Mouse (Mus musculus) forebrain, postnatal 0 days (tissue): Measurements from ENCODE around the gene Tekt5. TPM values are rescaled to one million over a fixed set of nuclear protein-coding genes. Genes with fewer than 3 reads are reported as not detected.
A peak's percentile ranks its signal among the peaks of the same experiment; 100 is the strongest.

Experiments
- ATAC-seq: fragments of 200-750 bp; cut with Nextera tagmentation; 2 replicates; pipeline ENCODE4 v1.8.0; 2017; ENCODE audit warnings: mild to moderate bottlenecking, moderate library complexity
- DNase-seq: peaks from one replicate; pipeline ENCODE4 v3.0.0-alpha.2; 2015
- H3K27ac ChIP-seq: fragments of 300-500 bp; sonication (generic); 2 replicates; pipeline ENCODE4 v1.5.1; 2014; ENCODE audit warnings: low read depth, mild to moderate bottlenecking, antibody characterized with exemption, low read length, moderate library complexity, mixed read lengths
- H3K27me3 ChIP-seq: fragments of 300-500 bp; sonication (generic); 2 replicates; pipeline ENCODE4 v1.6.1; 2014; ENCODE audit warnings: mild to moderate bottlenecking, low read length, mixed read lengths; ENCODE audit not compliant: insufficient read depth
- H3K36me3 ChIP-seq: fragments of 300-500 bp; sonication (generic); 2 replicates; pipeline ENCODE4 v1.6.1; 2014; ENCODE audit warnings: mild to moderate bottlenecking, moderate library complexity; ENCODE audit not compliant: insufficient read depth
- H3K4me1 ChIP-seq: fragments of 300-500 bp; sonication (generic); 2 replicates; pipeline ENCODE4 v1.6.1; 2014; ENCODE audit warnings: antibody characterized with exemption; ENCODE audit not compliant: insufficient read depth
- H3K4me2 ChIP-seq: fragments of 300-500 bp; sonication (generic); 2 replicates; pipeline ENCODE4 v1.6.1; 2014; ENCODE audit warnings: low read depth, mild to moderate bottlenecking, moderate library complexity
- H3K4me3 ChIP-seq: fragments of 300-500 bp; sonication (generic); 2 replicates; pipeline ENCODE4 v1.5.1; 2014; ENCODE audit warnings: low read depth, low read length, mixed read lengths
- H3K9ac ChIP-seq: fragments of 300-500 bp; sonication (generic); 2 replicates; pipeline ENCODE4 v1.6.1; 2014; ENCODE audit warnings: mild to moderate bottlenecking
- H3K9me3 ChIP-seq: fragments of 300-500 bp; sonication (generic); 2 replicates; pipeline ENCODE4 v1.6.1; 2016; ENCODE audit warnings: low read length
- CTCF ChIP-seq: sonication (generic); IDR thresholded peaks from 2 replicates; pipeline ENCODE4 v1.5.1; 2016; ENCODE audit warnings: antibody characterized with exemption, control low read depth, low read depth
- WGBS: fragments of 180-500 bp; shearing (Covaris S2); extraction: QIAGEN DNeasy Blood & Tissue Kit; methylation state at CpG from one replicate; pipeline ENCODE4 v1.1.7; 2014; 5-methylcytosine and 5-hydroxymethylcytosine counted together
- polyA plus RNA-seq: library from polyadenylated mRNA; unstranded; fragments of >200 nt; fragmentation: Nextera tagmentation; extraction: Ambion mirVana; gene quantifications from 2 replicates; pipeline ENCODE4 v1.2.1, GENCODE M21; 2015
- total RNA-seq: library from RNA; depleted of rRNA; stranded (reverse); fragments of >200 nt; gene quantifications from 2 replicates; pipeline ENCODE4 v1.2.3, GENCODE M21; 2014

The Tekt5 gene
- total and polyA plus RNA-seq, 2 experiments from 2014 or later = 5.4 to 11.8 TPM

DNA sequence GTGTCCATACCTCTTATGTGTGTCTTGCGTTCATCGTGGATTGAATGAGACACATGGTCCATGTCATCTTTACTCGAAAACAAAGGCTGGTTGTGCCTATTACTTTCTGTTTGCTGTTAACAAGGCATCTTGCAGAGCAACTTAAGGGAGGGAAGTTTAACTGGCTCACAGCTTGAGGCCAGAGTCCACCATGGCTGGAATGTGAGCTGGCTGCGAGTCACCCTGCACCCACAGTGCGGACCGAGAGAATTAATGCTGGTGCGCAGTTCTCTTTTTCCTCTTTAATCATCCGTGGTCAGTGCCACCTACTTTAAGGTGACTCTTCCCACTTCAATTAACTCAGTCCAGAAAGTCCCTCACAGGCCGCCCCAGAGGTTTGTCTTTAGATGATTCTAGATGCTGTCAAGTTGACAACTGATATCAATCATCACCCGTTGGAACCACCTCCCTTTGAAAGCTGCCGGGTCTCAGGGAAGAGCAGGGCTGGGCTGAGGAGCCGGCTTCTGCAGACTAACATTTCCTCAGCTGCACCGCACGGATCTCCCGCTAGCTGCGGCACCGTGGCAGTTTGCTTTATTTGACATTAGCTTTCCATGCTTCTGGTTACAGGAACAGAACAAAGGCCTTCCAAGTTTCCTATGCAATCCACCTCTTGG is 75.2 kb downstream of the Tekt5 start:
- no peaks in the 10 kb centered on the region for H3K36me3 ChIP-seq
- no peak overlapping the region for H3K4me2 ChIP-seq
- no peaks in the 10 kb centered on the region for H3K4me1 ChIP-seq
- H3K9ac ChIP-seq = no peak overlapping the region
- no peaks in the 10 kb centered on the region for H3K27me3 ChIP-seq
- no peaks in the 10 kb centered on the region for H3K9me3 ChIP-seq
- WGBS = 63% methylated on average over 17 of the region's 17 CpGs
- DNase-seq (no peak), ATAC-seq (no peak)
- H3K27ac ChIP-seq = no peak overlapping the region
- TF ChIP-seq CTCF = no peak
- H3K4me3 ChIP-seq = no peak overlapping the region

DNA sequence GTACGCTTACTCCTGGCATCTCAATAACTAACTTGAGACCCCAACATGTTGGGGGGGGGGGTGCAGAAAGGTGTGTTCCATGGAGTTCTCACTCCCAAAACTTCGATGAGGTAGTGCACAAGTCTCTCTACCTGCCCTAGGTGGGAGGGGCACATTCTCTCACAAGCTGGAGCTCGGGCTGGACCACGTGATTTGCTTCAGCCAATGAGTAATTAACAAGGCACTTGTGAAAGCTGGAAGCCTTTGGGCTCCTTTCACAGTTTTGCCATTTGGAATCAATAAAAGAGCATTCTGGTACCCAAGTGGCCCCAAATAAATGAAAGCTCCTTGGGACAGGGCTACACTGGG is 78.1 kb downstream of the Tekt5 start:
- Histone ChIP-seq H3K4me1 (0 out of 2 replicates have a peak, but pooled peaks cover 8% of the 10 kb centered on the region), H3K27me3 (peaks cover 7% of the 10 kb centered on the region), H3K9ac (no peak overlapping the region), H3K9me3 (no peaks in the 10 kb centered on the region), H3K4me3 (no peak overlapping the region), H3K4me2 (no peak overlapping the region), H3K27ac (no peak overlapping the region), H3K36me3 (no peaks in the 10 kb centered on the region)
- DNase-seq = no peak
- no peak for ATAC-seq
- WGBS = 69% methylated on average over 4 of the region's 4 CpGs
- TF ChIP-seq CTCF = no peak

DNA sequence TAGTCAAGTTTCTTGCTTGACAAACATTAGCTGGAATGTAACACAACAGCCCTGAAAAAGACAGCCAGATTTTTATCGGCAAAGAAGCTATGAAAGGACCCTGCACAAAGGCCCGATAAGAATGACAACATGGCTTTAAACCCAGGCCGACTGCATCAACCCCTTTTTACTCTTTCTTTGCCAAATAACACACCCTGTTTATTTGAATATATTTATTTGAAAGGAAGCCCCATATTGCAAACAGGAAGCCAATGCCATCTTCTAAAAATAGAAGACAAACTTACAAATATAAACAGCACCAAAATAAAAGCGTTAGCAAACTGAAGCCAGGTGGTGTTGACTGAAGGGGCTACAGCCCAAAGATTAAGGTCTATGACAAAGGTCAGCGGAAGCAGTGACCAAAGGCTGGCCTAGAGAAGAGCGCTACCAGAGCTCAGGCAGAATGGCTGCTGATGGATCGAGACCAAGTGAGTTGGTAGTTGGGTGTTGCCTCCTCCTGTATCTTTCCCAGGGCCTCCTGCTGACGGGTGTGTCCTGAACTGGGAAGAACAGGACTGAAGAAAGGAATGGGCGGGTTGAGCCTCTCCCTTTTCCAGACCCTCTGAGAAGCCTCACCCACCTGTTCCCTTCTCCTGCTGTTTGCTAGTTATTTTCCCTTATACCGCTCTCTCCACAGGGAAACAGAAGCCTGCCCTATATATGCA is 78.6 kb downstream of the Tekt5 start:
- Histone ChIP-seq H3K27me3 (peaks cover 7% of the 10 kb centered on the region), H3K4me3 (no peak overlapping the region), H3K9ac (no peak overlapping the region), H3K4me1 (0 out of 2 replicates have a peak, but pooled peaks cover 8% of the 10 kb centered on the region), H3K4me2 (no peak overlapping the region), H3K9me3 (no peaks in the 10 kb centered on the region), H3K36me3 (no peaks in the 10 kb centered on the region), H3K27ac (no peak overlapping the region)
- WGBS = 79% methylated on average over 10 of the region's 10 CpGs
- no peak for DNase-seq
- ATAC-seq = no peak
- no peak for TF ChIP-seq CTCF

DNA sequence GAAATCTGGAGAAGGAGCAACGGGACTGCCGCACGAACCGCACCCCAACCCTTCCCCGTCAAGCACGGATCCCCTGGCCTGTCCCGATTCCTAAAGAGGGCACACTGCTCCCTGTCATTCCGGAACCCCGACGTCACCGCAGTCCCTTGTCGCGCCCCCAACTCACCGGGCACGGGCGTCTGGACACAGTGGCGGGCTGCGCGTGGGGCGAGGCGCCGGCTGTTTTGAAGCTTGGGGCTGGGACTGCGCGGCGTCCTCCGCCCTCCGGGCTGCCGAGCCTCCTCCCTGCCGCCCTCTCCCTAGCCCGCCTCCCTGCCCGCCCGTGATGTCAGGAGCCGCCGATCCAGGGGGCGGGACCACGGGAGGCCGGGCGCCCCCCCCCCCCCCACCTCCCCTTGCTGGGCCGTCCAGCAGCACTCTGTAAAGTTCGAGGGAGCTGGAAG is 81.6 kb downstream of the Tekt5 start, which contains the start of gene Emp2:
Gene Emp2 (minus strand): TSS at position 323 of the 443 bp plus-strand sequence.
- WGBS = 2% methylated on average over 37 of the region's 40 CpGs
- Histone ChIP-seq H3K4me3 (peak within 1 kb of the TSS; percentile 46), H3K27me3 (peaks cover 7% of the 10 kb centered on the region), H3K9ac (peak within 1 kb of the TSS; percentile 44), H3K4me1 (0 out of 2 replicates have a peak, but pooled peaks cover 8% of the 10 kb centered on the region), H3K4me2 (peak within 1 kb of the TSS; percentile 79), H3K36me3 (no peaks in the 10 kb centered on the region), H3K27ac (no peak within 1 kb of the TSS), H3K9me3 (no peaks in the 10 kb centered on the region)
- no peak for TF ChIP-seq CTCF
- peak; percentile 30 for DNase-seq
- ATAC-seq = peak; percentile 84

DNA sequence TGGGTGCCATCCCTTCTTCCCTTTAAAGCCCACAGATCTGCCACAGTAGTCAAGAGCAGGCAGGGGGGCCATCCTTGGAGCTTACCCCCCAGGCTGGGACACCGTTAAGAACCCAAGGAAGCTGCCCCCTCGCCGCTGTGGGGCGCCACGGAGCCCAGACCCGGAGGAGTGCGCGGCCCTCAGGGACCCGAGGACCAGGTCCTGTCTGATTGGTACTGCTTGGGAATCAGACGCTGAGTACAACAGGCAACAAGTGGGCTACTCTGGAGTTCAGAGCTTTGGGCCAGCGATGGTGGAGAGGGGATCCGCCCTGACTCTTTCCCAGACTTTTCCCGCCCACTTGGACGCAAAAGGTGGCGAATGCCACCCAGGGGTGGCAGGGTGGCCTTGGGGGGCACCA is 82.1 kb downstream of the Tekt5 start:
- WGBS = 6% methylated on average over 15 of the region's 15 CpGs
- DNase-seq = no peak
- Histone ChIP-seq H3K9ac (peak overlapping the region; percentile 44), H3K27me3 (peaks cover 7% of the 10 kb centered on the region), H3K4me2 (peak overlapping the region; percentile 79), H3K36me3 (no peaks in the 10 kb centered on the region), H3K4me1 (0 out of 2 replicates have a peak, but pooled peaks cover 8% of the 10 kb centered on the region), H3K4me3 (peak overlapping the region; percentile 46), H3K9me3 (no peaks in the 10 kb centered on the region), H3K27ac (no peak overlapping the region)
- 0 out of 2 replicates have a peak, but pooled peaks have one; percentile 11 for TF ChIP-seq CTCF
- ATAC-seq = peak; percentile 74

DNA sequence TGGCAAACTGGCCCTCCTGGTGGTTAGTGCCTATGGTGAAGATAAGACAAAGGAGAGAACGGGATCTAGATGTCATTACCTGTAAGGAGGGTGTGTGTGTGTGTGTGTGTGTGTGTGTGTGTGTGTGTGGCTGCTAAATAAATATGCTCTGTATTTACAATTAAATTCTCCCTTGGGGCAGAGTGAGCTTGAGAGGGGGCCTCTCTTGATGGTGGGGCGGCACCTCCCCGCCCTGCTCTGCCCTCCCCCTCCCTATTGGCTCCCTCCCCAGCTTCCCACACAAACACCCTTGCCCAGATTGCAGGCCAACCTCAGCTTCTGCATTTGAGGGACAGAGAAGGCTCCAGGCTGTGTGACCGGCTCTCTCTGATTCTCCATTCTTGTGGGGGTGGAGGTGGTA is 83.3 kb downstream of the Tekt5 start:
- peaks cover 7% of the 10 kb centered on the region for H3K27me3 ChIP-seq
- H3K9me3 ChIP-seq = no peaks in the 10 kb centered on the region
- H3K4me2 ChIP-seq = no peak overlapping the region
- no peaks in the 10 kb centered on the region for H3K36me3 ChIP-seq
- no peak overlapping the region for H3K27ac ChIP-seq
- H3K9ac ChIP-seq = no peak overlapping the region
- no peak for DNase-seq
- ATAC-seq = no peak
- WGBS = 70% methylated on average over 4 of the region's 4 CpGs
- 0 out of 2 replicates have a peak, but pooled peaks cover 8% of the 10 kb centered on the region for H3K4me1 ChIP-seq
- H3K4me3 ChIP-seq = no peak overlapping the region
- no peak for TF ChIP-seq CTCF

DNA sequence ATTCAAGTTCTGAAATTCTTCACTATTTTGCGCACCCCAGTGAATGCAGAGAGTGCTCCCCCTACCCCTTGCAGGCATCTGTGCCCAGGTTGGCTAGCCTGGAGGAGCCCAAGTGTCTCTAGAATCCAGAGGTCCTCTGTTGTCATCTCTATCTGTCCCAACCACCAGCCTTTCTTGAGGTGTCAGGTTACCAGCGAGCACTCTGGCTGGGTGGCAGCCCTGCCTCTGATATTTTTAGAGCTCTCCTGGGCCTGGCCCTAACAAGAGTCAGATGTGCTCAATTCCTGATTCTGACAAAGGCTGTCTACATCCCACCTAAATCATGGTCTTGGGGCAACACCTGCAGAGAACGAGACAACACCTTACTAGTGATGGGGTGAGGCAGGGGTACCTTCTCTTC is 84.2 kb downstream of the Tekt5 start:
- 0 out of 2 replicates have a peak, but pooled peaks cover 8% of the 10 kb centered on the region for H3K4me1 ChIP-seq
- no peak overlapping the region for H3K4me2 ChIP-seq
- H3K9me3 ChIP-seq = no peaks in the 10 kb centered on the region
- TF ChIP-seq CTCF = no peak
- DNase-seq (no peak), ATAC-seq (no peak)
- no peak overlapping the region for H3K9ac ChIP-seq
- H3K27ac ChIP-seq = no peak overlapping the region
- peaks cover 7% of the 10 kb centered on the region for H3K27me3 ChIP-seq
- H3K4me3 ChIP-seq = no peak overlapping the region
- H3K36me3 ChIP-seq = no peaks in the 10 kb centered on the region
- 69% methylated on average over 3 of the region's 3 CpGs for WGBS
